8 mouse cellular contexts compared by ENCODE assay signal in genomic region chr14:118473831-118474193, GRCm38 (mm10).
DNase-seq lines count a peak whose midpoint lies in the region; ATAC-seq lines count a peak whose summit lies in the region.

No protein-coding gene starts in this region.

- H3K36me3 ChIP-seq in forebrain, embryonic 16.5 days (ENCODE audit: control insufficient read depth, insufficient read depth), result no peaks in the 10 kb centered on the region
- no peaks in the 10 kb centered on the region for H3K36me3 ChIP-seq in intestine, embryonic 16.5 days (ENCODE audit: control insufficient read depth, insufficient read depth, low read length)
- no peaks in the 10 kb centered on the region for H3K36me3 ChIP-seq in lung, embryonic 16.5 days (ENCODE audit: control insufficient read depth, insufficient read depth, low read length)

- no peak overlapping the region for H3K27ac ChIP-seq in forebrain, embryonic 16.5 days (ENCODE audit: low read length)
- no peak overlapping the region for H3K27ac ChIP-seq in intestine, embryonic 16.5 days (ENCODE audit: low read length)
- peak overlapping the region; percentile 23; the same call in 1 of the 2 replicates for H3K27ac ChIP-seq in lung, embryonic 16.5 days (ENCODE audit: low read length)

- under 1% methylated on average over 36 of the region's 37 CpGs for WGBS in forebrain, embryonic 16.5 days
- WGBS in intestine, embryonic 16.5 days, result under 1% methylated on average over 37 of the region's 37 CpGs
- WGBS in lung, embryonic 16.5 days, result under 1% methylated on average over 35 of the region's 37 CpGs

- H3K27me3 ChIP-seq in forebrain, embryonic 16.5 days (replicated peaks; ENCODE audit: control insufficient read depth, insufficient read depth, low read length), result no peaks in the 10 kb centered on the region; the same call in 1 of the 2 replicates
- H3K27me3 ChIP-seq in intestine, embryonic 16.5 days (replicated peaks; ENCODE audit: control insufficient read depth, insufficient read depth, low read length), result peaks cover 17% of the 10 kb centered on the region
- peaks cover 19% of the 10 kb centered on the region for H3K27me3 ChIP-seq in lung, embryonic 16.5 days (ENCODE audit: control insufficient read depth, insufficient read depth, low read depth, low read length)

- peak overlapping the region; percentile 55 for H3K4me3 ChIP-seq in forebrain, embryonic 16.5 days (replicated peaks; ENCODE audit: low read length)
- H3K4me3 ChIP-seq in intestine, embryonic 16.5 days (ENCODE audit: low read length), result peak overlapping the region; percentile 51
- H3K4me3 ChIP-seq in lung, embryonic 16.5 days (ENCODE audit: low read length), result peak overlapping the region; percentile 52

- peak overlapping the region; percentile 94 for H3K4me2 ChIP-seq in forebrain, embryonic 16.5 days (ENCODE audit: low read length)
- peak overlapping the region; percentile 82 for H3K4me2 ChIP-seq in intestine, embryonic 16.5 days (ENCODE audit: low read depth, low read length)
- H3K4me2 ChIP-seq in lung, embryonic 16.5 days (ENCODE audit: low read depth, low read length), result peak overlapping the region; percentile 83

- no peak for ATAC-seq in cerebellum, adult (ENCODE audit: insufficient number of reproducible peaks, low FRiP score, low TSS enrichment)
- peak; percentile 74 for ATAC-seq in forebrain, embryonic 16.5 days
- ATAC-seq in intestine, embryonic 16.5 days, result peak; percentile 79
- peak; percentile 78 for ATAC-seq in lung, embryonic 16.5 days (ENCODE audit: low read depth)

- 0 out of 2 replicates have a peak, but pooled peaks cover 3% of the 10 kb centered on the region for H3K9me3 ChIP-seq in forebrain, embryonic 16.5 days (ENCODE audit: control insufficient read depth, low read length)
- 0 out of 2 replicates have a peak, but pooled peaks cover 4% of the 10 kb centered on the region for H3K9me3 ChIP-seq in intestine, embryonic 16.5 days (ENCODE audit: control insufficient read depth, low read length)
- H3K9me3 ChIP-seq in lung, embryonic 16.5 days (ENCODE audit: control insufficient read depth, low read length), result no peaks in the 10 kb centered on the region

- peak; percentile 53 to 62 for DNase-seq in cerebellum, postnatal 10 days
- DNase-seq in Muller cell, postnatal 12 days (ENCODE audit: inconsistent ontology term), result peak; percentile 81
- peak; percentile 32 for DNase-seq in right cerebral cortex, adult 18-20 months
- no peak for DNase-seq in cerebellum, adult 11-12 months

- H3K9ac ChIP-seq in forebrain, embryonic 16.5 days (replicated peaks; ENCODE audit: low read depth, low read length), result peak overlapping the region; percentile 51
- H3K9ac ChIP-seq in intestine, embryonic 16.5 days (ENCODE audit: low read depth, low read length), result no peak overlapping the region; the same call in 1 of the 2 replicates
- H3K9ac ChIP-seq in lung, embryonic 16.5 days (ENCODE audit: low read length), result peak overlapping the region; percentile 50

- H3K4me1 ChIP-seq in forebrain, embryonic 16.5 days (replicated peaks; ENCODE audit: control insufficient read depth, insufficient read depth, low read length), result peaks cover 19% of the 10 kb centered on the region
- H3K4me1 ChIP-seq in intestine, embryonic 16.5 days (ENCODE audit: control insufficient read depth, insufficient read depth, low read length), result peaks cover 3% of the 10 kb centered on the region; the same call in 1 of the 2 replicates
- H3K4me1 ChIP-seq in lung, embryonic 16.5 days (replicated peaks; ENCODE audit: control insufficient read depth, insufficient read depth, low read length), result 0 out of 2 replicates have a peak, but pooled peaks cover 3% of the 10 kb centered on the region
